Comparison of ENCODE assay signal across 17 mouse cellular contexts in the genomic region with DNA sequence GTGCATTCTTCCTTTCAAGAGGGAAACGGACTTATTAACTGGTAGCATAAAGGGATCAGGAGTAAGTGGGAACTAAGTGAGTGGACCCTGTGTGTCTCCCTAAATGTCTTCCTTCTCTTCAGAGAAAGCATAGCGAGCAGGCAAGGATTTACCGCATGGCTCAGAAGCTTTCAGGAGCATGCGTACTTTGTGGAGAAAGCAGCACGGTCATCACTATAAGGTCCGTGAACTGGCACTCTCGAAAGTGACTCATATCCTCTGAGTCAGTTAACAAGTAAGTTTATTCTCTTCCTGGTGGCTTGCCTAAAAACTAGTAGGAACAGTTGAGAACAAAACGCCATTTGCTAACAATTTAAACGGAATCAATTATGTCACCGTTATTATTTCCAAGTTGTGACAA.
DNase-seq lines count a peak whose midpoint lies in the region; TF ChIP-seq lines count a peak whose summit lies in the region.
"Had no signal": no experiment of that assay in that cellular context is flagged by ENCODE, and none has a peak within 500 bp of the region (broad histone marks: within the 10 kb centered on the region; RNA-seq: fewer than 3 reads in every experiment).

No protein-coding gene starts in this region.

- 34% methylated on average over 10 of the region's 10 CpGs for WGBS in heart, adult 2 months

- H3K4me1 ChIP-seq in heart, adult 2 months (ENCODE audit: control insufficient read depth, insufficient read depth, low read length): peaks cover 3% of the 10 kb centered on the region; the same call in 1 of the 2 replicates
- H3K4me1 ChIP-seq: forebrain, embryonic 12.5 days; hindbrain, embryonic 12.5 days; limb, embryonic 13.5 days; neural tube, embryonic 15.5 days had no signal

- peak in 1 of 2 experiments; percentile 23 for DNase-seq in heart, adult 2 months
- no peak for DNase-seq in heart, postnatal 25 days (ENCODE audit: low spot score)
- peak; percentile 10 for DNase-seq in urinary bladder, postnatal 25 days (ENCODE audit: low spot score)
- no peak for DNase-seq in urinary bladder, postnatal 10 days (ENCODE audit: low spot score)
- peak; percentile 40 for DNase-seq in brain, adult 2 months (ENCODE audit: low read depth, low spot score)
- DNase-seq in urinary bladder, postnatal 36 days (ENCODE audit: low spot score in 2 of 2): peak; percentile 20 to 34
- DNase-seq in cerebellum, adult 9-11 months: no peak
- no peak for DNase-seq in embryo, embryonic 11 days
- DNase-seq: cerebellum, postnatal 10 days; gastrocnemius, postnatal 14 days; kidney, postnatal 4 days; right cerebral cortex, adult 18-20 months had no signal

- no peak for TF ChIP-seq CTCF in heart, adult 2 months (IDR thresholded peaks at IDR 0.05)

- peaks cover 3% of the 10 kb centered on the region for H3K36me3 ChIP-seq in heart, adult 2 months (ENCODE audit: control insufficient read depth, insufficient read depth, low read length)
- H3K36me3 ChIP-seq: forebrain, embryonic 12.5 days; hindbrain, embryonic 12.5 days; limb, embryonic 13.5 days; neural tube, embryonic 15.5 days had no signal

- no peak overlapping the region for H3K4me3 ChIP-seq in heart, adult 2 months
- H3K4me3 ChIP-seq: forebrain, embryonic 12.5 days; hindbrain, embryonic 12.5 days; limb, embryonic 13.5 days; neural tube, embryonic 15.5 days had no signal

- TF ChIP-seq EP300 in heart, adult 2 months (IDR thresholded peaks at IDR 0.05; ENCODE audit: insufficient read depth, low read depth, low read length): no peak

- H3K27ac ChIP-seq in heart, adult 2 months: peak overlapping the region; percentile 44
- H3K27ac ChIP-seq: forebrain, embryonic 12.5 days; hindbrain, embryonic 12.5 days; limb, embryonic 13.5 days; neural tube, embryonic 15.5 days had no signal

- no peaks in the 10 kb centered on the region for H3K27me3 ChIP-seq in heart, adult 2 months (ENCODE audit: control insufficient read depth, insufficient read depth, low read length)
- H3K27me3 ChIP-seq: CH12.LX; forebrain, embryonic 12.5 days; hindbrain, embryonic 12.5 days; limb, embryonic 13.5 days; neural tube, embryonic 15.5 days had no signal

- intact Hi-C loops in heart, adult 2 months (cut with DNase I): no loop called here
- intact Hi-C loops in heart, postnatal 25 days (cut with DNase I): no loop called here

- TF ChIP-seq POLR2A in heart, adult 2 months (IDR thresholded peaks at IDR 0.05; ENCODE audit: insufficient read depth, low read depth, low read length): no peak

- H3K79me2 ChIP-seq in heart, adult 2 months (replicated peaks; ENCODE audit: control insufficient read depth, insufficient read depth, low read length): no peaks in the 10 kb centered on the region

- no peak overlapping the region for H3K9ac ChIP-seq in heart, adult 2 months (ENCODE audit: low read depth, low read length)
- H3K9ac ChIP-seq: forebrain, embryonic 12.5 days; hindbrain, embryonic 12.5 days; limb, embryonic 13.5 days; neural tube, embryonic 15.5 days had no signal

Comparison
In these comparisons a context has a peak if more than half of its experiments do, and no peak if none do; other contexts are left out.
1. DNase-seq: peak in urinary bladder, postnatal 25 days (single experiment), brain, adult 2 months (single experiment) and urinary bladder, postnatal 36 days (2 of 2); none in heart, postnatal 25 days (single experiment), urinary bladder, postnatal 10 days (single experiment), cerebellum, adult 9-11 months (single experiment) and embryo, embryonic 11 days (single experiment).